Mouse (Mus musculus) neural tube, embryonic 15.5 days (tissue): ENCODE measurements around the gene Vmn2r89. TPM values are rescaled to one million over a fixed set of nuclear protein-coding genes. Genes with fewer than 3 reads are reported as not detected.

Experiments used
- ATAC-seq: fragments of 200-750 bp; cut with Nextera tagmentation; 2 replicates; pipeline ENCODE4 v1.8.0; 2017; ENCODE audit warnings: mild to moderate bottlenecking, moderate TSS enrichment, moderate library complexity; ENCODE audit not compliant: low FRiP score
- H3K27ac ChIP-seq: fragments of 300-500 bp; sonication (generic); replicated peaks from 2 replicates; pipeline ENCODE4 v1.5.1; 2015; ENCODE audit warnings: mild to moderate bottlenecking, inconsistent platforms
- H3K27me3 ChIP-seq: fragments of 300-500 bp; sonication (generic); replicated peaks from 2 replicates; pipeline ENCODE4 v1.6.1; 2015; ENCODE audit warnings: inconsistent platforms
- H3K36me3 ChIP-seq: fragments of 300-500 bp; sonication (generic); 2 replicates; pipeline ENCODE4 v1.6.1; 2015; ENCODE audit warnings: inconsistent platforms
- H3K4me1 ChIP-seq: fragments of 300-500 bp; sonication (generic); 2 replicates; pipeline ENCODE4 v1.6.1; 2015; ENCODE audit warnings: inconsistent platforms
- H3K4me2 ChIP-seq: fragments of 300-500 bp; sonication (generic); 2 replicates; pipeline ENCODE4 v1.6.1; 2015; ENCODE audit warnings: inconsistent platforms, mild to moderate bottlenecking, moderate library complexity
- H3K4me3 ChIP-seq: fragments of 300-500 bp; sonication (generic); replicated peaks from 2 replicates; pipeline ENCODE4 v1.5.1; 2015; ENCODE audit warnings: mild to moderate bottlenecking, inconsistent platforms
- H3K9ac ChIP-seq: fragments of 300-500 bp; sonication (generic); replicated peaks from 2 replicates; pipeline ENCODE4 v1.6.1; 2015; ENCODE audit warnings: mild to moderate bottlenecking, inconsistent platforms
- H3K9me3 ChIP-seq: fragments of 300-500 bp; sonication (generic); replicated peaks from 2 replicates; pipeline ENCODE4 v1.6.1; 2016; ENCODE audit warnings: inconsistent platforms
- WGBS: fragments of 180-500 bp; shearing (Covaris S2); methylation state at CpG from one replicate; pipeline ENCODE4 v1.1.7; 2015; ENCODE audit warnings: mixed read lengths; 5-methylcytosine and 5-hydroxymethylcytosine counted together
- polyA plus RNA-seq: library from polyadenylated mRNA; unstranded; fragments of >200 nt; fragmentation: Nextera tagmentation; extraction: Ambion mirVana; gene quantifications from 2 replicates; pipeline ENCODE4 v1.2.1, GENCODE M21; 2015

Gene Vmn2r89
- polyA plus RNA-seq, 1 experiment from 2014 or later: not detected

GRCm38 (mm10) chr14:51486111-51486510, 34.5 kb downstream of the Vmn2r89 start:
- Histone ChIP-seq H3K9me3 (no peaks in the 10 kb centered on the region), H3K4me3 (no peak overlapping the region), H3K27ac (no peak overlapping the region), H3K4me1 (no peaks in the 10 kb centered on the region), H3K27me3 (no peaks in the 10 kb centered on the region), H3K9ac (no peak overlapping the region), H3K4me2 (no peak overlapping the region), H3K36me3 (no peaks in the 10 kb centered on the region)
- ATAC-seq: no peak
- 83% methylated on average over 1 of the region's 1 CpGs for WGBS

GRCm38 (mm10) chr14:51495781-51496180, 44.1 kb downstream of the Vmn2r89 start:
- 94% methylated on average over 2 of the region's 2 CpGs for WGBS
- H3K9me3 ChIP-seq: no peaks in the 10 kb centered on the region

GRCm38 (mm10) chr14:51496955-51497354, 45.3 kb downstream of the Vmn2r89 start:
- no peak overlapping the region for H3K9ac ChIP-seq
- no peak overlapping the region for H3K27ac ChIP-seq
- H3K4me1 ChIP-seq: no peaks in the 10 kb centered on the region
- H3K27me3 ChIP-seq: no peaks in the 10 kb centered on the region
- H3K36me3 ChIP-seq: no peaks in the 10 kb centered on the region
- 91% methylated on average over 1 of the region's 1 CpGs for WGBS
- H3K4me2 ChIP-seq: no peak overlapping the region
- H3K9me3 ChIP-seq: no peaks in the 10 kb centered on the region
- ATAC-seq: no peak
- H3K4me3 ChIP-seq: no peak overlapping the region

More at GRCm38 (mm10) chr14:51495781-51496180, 44.1 kb downstream of the Vmn2r89 start:
- Histone ChIP-seq H3K9ac (no peak overlapping the region), H3K27me3 (no peaks in the 10 kb centered on the region), H3K4me2 (no peak overlapping the region), H3K4me3 (no peak overlapping the region), H3K36me3 (no peaks in the 10 kb centered on the region), H3K27ac (no peak overlapping the region), H3K4me1 (no peaks in the 10 kb centered on the region)
- ATAC-seq: no peak

- Histone ChIP-seq H3K27ac (no peak overlapping the region), H3K9ac (no peak overlapping the region), H3K27me3 (no peaks in the 10 kb centered on the region), H3K36me3 (no peaks in the 10 kb centered on the region), H3K9me3 (no peaks in the 10 kb centered on the region), H3K4me2 (no peak overlapping the region), H3K4me3 (no peak overlapping the region), H3K4me1 (no peaks in the 10 kb centered on the region)
- WGBS: 92% methylated on average over 2 of the region's 2 CpGs
- ATAC-seq: no peak
Observed at GRCm38 (mm10) chr14:51497958-51498357, 46.3 kb downstream of the Vmn2r89 start.

GRCm38 (mm10) chr14:51499707-51500275, 48.1 kb downstream of the Vmn2r89 start:
- no peaks in the 10 kb centered on the region for H3K36me3 ChIP-seq
- H3K4me3 ChIP-seq: no peak overlapping the region
- no peak overlapping the region for H3K27ac ChIP-seq
- 90% methylated on average over 2 of the region's 2 CpGs for WGBS
- H3K4me2 ChIP-seq: no peak overlapping the region
- H3K27me3 ChIP-seq: no peaks in the 10 kb centered on the region
- no peak overlapping the region for H3K9ac ChIP-seq
- no peaks in the 10 kb centered on the region for H3K9me3 ChIP-seq
- no peaks in the 10 kb centered on the region for H3K4me1 ChIP-seq
- no peak for ATAC-seq

- no peaks in the 10 kb centered on the region for H3K4me1 ChIP-seq
- no peak for ATAC-seq
- WGBS: 97% methylated on average over 4 of the region's 4 CpGs
Observed at GRCm38 (mm10) chr14:51500461-51500860, 48.8 kb downstream of the Vmn2r89 start.

GRCm38 (mm10) chr14:51507416-51507815, 55.8 kb downstream of the Vmn2r89 start:
- no peak overlapping the region for H3K27ac ChIP-seq
- no peaks in the 10 kb centered on the region for H3K4me1 ChIP-seq
- H3K36me3 ChIP-seq: no peaks in the 10 kb centered on the region
- no peak overlapping the region for H3K4me2 ChIP-seq
- no peak for ATAC-seq
- H3K9ac ChIP-seq: no peak overlapping the region
- WGBS: 95% methylated on average over 8 of the region's 8 CpGs
- H3K27me3 ChIP-seq: no peaks in the 10 kb centered on the region
- H3K4me3 ChIP-seq: no peak overlapping the region
- H3K9me3 ChIP-seq: no peaks in the 10 kb centered on the region

More at GRCm38 (mm10) chr14:51500461-51500860, 48.8 kb downstream of the Vmn2r89 start:
- H3K4me3 ChIP-seq: no peak overlapping the region
- H3K27me3 ChIP-seq: no peaks in the 10 kb centered on the region
- no peaks in the 10 kb centered on the region for H3K9me3 ChIP-seq
- H3K36me3 ChIP-seq: no peaks in the 10 kb centered on the region
- H3K27ac ChIP-seq: no peak overlapping the region
- H3K4me2 ChIP-seq: no peak overlapping the region
- no peak overlapping the region for H3K9ac ChIP-seq

Other genes starting within 250 kb of the Vmn2r89 start
- gene Ear14, start 248.5 kb upstream of the Vmn2r89 start, polyA plus RNA-seq: not detected in 2 replicates
- not detected in 2 replicates for gene Rnase2a, start 195.7 kb upstream of the Vmn2r89 start, polyA plus RNA-seq
- not detected in 2 replicates for gene Gm7247, start 90.1 kb upstream of the Vmn2r89 start, polyA plus RNA-seq
- gene Vmn2r88, start 41.0 kb upstream of the Vmn2r89 start, polyA plus RNA-seq: not detected in 2 replicates
- not detected in 2 replicates for gene Gm5622, start 100.9 kb downstream of the Vmn2r89 start, polyA plus RNA-seq
- not detected in 2 replicates for gene Gm17175, start 122.2 kb downstream of the Vmn2r89 start, polyA plus RNA-seq
- not detected in 2 replicates for gene Gm17174, start 140.3 kb downstream of the Vmn2r89 start, polyA plus RNA-seq
- not detected in 2 replicates for gene Gm17078, start 159.5 kb downstream of the Vmn2r89 start, polyA plus RNA-seq
- not detected in 2 replicates for gene Gm4181, start 183.8 kb downstream of the Vmn2r89 start, polyA plus RNA-seq
- not detected in 2 replicates for gene Gm17079, start 243.6 kb downstream of the Vmn2r89 start, polyA plus RNA-seq